Mouse (Mus musculus) lung, adult 18-20 months (tissue): ENCODE measurements around the gene Avil.

Experiments
- DNase-seq, 2 experiments: peaks; one replicate each; pipeline ENCODE4 v3.0.0; 2022; ENCODE audit warnings: mixed read lengths in 2 of 2

The Avil gene

DNA sequence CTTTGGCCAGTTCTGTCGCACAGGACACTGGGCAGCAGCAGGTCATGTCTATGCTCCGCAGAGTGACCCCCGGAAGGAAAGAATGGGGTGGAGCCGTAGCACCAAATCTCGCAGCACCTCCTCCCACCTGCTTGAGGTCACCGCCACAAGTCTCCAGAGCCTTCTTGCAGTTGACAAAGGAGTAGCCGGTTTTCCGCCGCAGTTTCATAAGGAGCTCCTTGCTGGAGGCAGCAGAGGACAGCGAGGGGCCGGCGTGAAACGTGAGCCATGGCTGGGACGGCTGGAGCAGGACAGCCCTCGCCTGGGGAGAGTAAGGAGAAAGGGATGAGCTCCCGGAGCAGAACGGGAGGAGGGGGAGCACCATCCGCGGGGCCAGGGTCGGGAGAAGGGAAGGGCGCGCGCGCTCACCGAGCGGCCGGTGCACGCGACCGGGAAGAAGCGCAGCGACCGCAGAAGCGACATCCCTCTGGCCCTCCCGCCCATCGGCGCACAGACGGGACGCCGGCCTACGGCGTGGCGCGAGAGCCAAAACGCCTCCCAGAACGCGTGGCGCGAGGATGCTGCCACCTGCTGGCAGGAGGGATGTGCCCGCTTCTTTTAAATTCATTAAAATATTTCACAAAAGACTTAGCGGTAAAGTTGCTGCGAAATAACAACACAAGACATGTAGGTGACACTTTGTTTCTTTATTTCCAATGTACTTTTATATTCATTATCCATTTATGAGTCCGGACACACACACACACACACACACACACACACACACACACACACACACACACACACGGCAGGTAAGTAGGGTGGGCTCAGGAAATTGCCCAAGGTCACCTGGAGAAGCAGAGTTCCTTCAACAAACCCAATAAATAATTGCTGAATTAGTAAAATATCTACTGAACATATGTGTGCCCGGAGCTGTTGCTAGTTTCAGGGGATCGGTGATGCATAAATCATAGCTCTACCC is 30.1 kb downstream of the Avil start, which contains the start of gene Tsfm:
Gene Tsfm, minus strand, starts transcription at position 505 of the 961 bp plus-strand sequence.
- peak; percentile 88 to 91 for DNase-seq

DNA sequence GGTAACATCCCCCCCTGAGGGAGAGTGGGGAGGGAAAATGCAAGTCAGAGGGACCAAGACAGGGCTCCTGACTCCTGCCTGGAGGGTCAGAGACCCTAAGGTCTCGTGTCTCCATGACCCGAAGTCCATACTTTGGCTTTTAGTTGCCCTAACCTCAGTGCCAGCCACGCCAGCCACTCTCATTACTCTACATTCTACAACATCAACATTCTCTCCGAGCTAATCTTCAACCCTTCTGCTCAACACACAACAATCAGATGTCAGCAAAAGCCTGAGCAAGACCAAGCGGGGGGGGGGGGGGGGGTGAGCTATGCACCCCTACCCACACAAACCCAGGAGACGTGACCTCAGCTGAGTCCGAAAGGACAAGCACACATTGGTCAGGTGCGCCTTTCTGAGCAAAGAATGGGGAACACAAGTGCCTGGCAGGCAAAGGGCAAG is 32.8 kb downstream of the Avil start:
- DNase-seq: no peak

DNA sequence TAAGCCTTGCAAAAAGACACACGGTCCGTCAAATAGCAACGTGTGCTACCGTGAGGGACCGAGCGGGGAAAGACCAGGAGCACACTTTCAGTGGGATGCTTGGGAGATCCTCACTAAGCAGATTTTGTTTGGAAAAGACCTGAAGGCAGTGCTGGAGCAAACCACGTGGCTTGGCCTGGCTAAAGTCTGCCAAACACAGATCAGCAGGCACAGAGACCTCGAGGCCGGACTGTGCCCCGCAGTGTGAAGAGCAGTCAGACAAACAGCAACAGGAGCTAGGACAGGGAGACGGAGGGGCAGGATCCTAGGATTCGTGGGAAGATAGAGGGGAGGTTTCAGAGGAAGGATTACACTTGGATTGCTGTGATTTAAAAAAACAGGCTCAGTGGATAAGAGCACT is 35.8 kb downstream of the Avil start:
- no peak for DNase-seq

DNA sequence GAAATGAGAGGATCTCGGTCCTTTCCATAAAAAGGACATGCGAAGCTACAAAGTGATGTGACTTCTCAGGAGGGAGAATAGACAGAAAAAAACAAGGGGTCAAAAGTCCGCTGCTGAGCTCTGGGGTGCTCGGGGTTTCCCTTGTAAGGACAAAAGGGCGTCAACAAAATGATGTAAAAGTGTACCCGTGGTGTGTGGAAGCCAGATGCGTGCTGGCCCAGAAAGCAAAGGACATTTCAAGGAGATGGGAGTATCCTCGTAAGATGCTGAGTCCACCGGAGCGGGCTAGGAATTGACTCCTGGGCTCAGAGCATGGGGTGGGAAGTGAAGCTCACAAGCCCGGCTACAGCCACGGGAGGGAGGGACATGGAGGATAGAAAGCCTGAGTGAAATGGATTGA is 37.1 kb downstream of the Avil start:
- no peak for DNase-seq

DNA sequence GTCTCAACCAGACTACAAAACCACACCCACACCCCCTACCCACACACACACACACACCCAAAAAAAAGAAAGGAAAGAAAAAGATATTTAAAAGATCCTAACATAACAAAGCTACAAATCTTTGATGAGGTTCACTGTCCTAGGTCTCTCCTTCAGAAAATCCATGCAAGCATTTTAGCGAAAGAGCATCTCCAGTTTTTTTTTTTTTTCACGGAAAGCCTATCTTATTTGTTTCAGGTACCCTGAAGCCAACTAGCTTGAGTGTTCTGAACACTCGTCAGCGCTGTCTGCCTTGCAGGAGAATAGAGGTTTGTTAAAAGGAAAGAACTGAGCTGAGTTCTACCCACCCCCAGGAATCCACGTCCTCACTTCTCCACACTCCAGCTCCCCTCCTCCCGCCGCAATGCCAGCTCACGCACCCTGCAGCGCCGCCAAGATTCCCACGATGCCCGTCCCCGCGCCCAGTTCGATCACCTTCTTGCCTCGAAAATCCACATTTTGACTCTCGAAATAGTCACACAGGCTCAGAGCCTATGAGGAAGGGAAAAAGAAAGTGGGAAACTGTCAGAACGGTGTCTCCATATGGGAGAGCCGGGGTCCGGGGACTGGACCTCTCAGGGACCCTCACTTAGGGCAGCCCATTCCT is 40.2 kb downstream of the Avil start:
- DNase-seq: no peak

DNA sequence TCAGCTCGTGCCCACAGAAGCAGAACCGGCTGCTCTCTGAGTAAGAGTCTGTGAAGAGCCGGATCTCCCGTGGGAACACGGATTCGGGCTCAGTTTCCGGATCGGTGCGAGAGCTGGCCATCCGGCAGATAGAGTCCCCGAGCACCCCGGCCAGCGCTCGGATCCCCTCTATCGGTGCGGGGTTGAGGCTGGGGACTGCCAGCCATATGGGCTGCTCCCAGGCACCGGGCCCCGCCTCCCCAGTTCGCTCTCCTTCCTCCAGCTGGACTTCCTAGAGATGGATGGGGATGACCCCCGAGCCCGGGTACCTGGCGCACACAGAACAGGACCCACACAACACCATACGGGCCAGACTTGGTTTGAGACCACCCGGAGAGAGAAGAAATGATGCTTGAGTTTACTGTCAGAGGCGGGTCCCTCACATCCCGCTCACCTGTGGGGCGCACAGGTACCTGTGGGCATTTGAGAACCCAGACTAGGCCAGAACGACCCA is 40.8 kb downstream of the Avil start, which contains the start of the genes Mettl1 and Eef1akmt3:
Gene Mettl1, plus strand, starts transcription at position 141 of the 493 bp plus-strand sequence.
Gene Eef1akmt3, minus strand, starts transcription at position 240 of the 493 bp plus-strand sequence.
- DNase-seq: peak in 1 of 2 experiments; percentile 41

DNA sequence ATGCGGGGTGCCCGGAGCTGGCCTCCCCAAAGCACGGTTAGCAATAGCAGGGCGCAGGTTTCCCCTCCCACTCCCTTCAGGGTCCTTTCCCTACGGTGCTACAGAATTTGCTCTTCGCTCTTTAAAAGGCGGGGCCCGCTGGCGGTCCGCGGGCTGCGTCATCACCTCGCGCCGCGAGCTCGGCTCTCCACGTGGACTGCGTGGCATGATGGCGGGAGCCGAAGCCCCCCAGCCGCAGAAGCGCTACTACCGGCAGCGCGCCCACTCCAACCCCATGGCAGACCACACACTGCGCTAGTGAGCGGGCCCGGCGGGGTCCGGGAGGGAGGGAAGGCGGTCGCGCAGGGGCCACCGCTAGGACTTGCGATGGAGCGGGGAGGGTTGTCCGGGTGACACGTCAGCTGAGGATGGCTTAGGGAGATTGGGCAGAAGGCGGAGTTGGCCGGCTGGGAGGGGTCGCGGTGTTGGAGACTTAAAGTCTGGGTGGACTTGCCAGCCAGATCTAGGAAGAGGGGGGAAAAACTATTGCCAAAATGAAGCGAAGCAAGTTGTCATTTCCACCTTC is 41.3 kb downstream of the Avil start:
- DNase-seq: peak; percentile 82

DNA sequence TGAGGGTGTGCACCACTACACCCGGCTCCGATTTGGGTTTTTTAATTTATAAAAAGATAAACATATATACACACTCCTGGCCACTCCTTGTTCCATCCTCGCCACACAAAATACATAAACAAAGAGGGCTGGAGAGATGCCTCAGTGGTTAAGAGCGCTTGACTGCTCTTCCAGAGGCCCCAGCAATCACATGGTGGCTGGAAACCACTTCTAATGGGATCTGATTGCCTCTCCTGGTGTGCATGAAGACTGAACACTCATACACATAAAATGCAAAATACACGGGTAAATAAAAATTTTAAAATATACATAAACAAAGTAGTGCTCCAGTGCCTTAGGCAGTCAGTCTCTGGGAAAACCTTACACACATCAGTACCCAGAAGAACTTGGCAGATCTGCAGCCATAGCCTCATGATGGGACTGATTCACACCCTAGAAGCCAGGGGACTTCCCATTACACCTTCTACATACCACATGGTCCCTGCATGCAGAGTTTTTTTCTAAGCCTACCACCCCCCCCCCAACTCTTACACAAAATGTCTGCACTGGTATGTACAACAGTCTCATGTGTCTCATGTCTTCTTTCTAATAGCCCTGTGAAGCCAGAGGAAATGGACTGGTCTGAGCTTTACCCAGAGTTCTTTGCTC is 42.1 kb downstream of the Avil start:
- DNase-seq: no peak

DNA sequence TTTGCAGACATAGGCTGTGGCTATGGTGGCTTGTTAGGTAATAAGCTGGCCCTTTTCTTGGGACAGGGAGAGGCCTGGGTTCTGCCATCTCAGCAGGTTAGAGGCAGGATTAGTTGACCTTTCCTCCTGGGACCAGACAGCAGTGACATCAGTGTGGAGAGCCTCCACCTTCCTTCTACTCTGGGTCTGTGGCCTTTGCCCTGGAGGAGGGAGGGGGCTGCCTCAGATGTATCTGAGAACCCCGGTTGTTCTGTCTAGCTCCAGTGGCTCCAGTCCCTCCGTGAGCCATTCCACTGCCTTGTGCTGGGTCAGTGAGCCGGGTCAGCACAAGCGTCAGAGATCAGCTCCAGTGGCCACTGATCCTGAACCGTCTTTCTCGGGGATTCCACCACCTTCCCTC is 42.7 kb downstream of the Avil start:
- no peak for DNase-seq

DNA sequence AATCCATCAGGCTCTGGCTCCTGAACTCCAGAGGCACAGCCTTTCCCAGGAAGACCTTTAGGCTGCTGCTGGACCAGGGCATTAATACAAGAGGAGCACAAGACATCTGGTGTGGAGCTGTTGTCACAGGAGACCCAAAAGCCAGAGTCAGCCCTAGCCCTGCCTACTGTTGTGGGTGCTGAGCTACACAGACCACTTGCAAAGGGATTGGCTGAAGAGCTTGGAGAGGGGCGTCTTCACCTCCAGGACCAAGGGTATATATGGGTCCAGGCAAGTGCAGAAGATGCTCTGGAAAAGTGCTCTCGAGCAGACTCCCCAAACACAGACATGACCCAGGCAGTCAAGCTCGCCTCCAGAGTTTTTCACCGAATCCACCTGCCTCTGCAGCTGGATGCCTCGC is 47.4 kb downstream of the Avil start, which contains the start of gene Cyp27b1:
Gene Cyp27b1, plus strand, starts transcription at position 297 of the 400 bp plus-strand sequence.
- DNase-seq: no peak

DNA sequence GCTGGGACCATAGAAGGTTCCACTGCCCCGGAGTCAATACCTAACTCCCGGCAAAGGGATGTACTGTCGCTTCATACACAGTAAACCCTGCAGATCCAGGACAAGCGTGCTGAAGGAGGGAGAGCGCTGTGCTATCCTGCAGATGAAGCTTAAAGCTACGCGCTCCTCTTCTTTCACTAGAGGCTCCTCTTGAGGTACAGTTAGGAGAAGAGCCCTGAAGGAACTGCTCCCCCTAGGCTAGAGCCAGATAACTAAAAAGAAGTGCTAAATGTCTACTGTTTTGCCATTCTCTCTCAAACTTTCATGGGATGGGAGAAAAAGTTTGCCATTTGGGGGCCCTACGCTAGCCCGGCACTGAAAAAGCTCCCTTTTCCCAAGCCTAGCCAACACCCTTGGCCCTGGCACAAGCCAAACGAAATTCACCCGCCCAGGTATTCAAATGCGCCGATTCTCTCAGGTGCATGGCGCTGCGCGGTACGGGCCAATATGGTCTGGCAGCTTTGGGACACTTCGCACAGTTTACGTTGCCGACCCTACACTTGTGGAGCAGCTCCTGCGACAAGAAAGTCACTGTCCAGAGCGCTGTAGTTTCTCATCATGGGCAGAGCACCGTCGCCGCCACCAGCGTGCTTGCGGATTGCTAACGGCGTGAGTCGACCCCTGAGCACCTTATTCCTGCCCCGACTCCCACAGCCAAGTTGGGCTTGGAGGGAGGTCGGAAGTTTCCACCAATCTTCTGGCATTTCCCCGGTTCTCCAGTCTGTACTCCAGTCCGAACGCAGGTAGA is 48.3 kb downstream of the Avil start:
- no peak for DNase-seq

DNA sequence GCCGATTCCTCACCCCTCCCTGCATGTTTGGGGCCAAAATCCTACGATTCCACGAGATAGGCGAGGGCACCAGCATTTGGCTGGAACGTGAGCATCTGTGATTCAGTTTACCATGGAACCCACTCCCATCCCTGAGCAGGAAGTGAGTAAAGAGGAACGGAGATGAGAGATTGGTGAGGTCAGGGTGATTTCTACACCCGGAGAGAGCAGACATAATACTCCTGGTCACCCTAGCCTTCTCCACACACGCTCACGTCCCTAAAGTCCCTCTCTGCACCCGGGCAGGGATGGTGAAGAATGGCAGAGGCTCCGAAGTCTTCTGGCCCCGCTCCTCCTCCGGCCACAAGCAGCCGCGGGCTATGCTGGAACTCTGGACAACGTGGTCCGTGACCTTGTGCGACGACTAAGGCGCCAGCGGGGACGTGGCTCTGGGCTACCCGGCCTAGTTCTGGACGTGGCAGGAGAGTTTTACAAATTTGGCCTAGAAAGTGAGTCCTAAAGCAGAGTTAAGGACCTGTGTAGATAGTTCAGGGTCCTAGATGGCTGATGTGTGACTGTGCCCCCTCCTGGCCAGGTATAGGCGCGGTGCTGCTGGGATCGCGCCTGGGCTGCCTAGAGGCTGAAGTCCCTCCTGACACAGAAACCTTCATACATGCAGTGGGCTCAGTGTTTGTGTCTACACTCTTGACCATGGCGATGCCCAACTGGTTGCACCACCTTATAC is 49.0 kb downstream of the Avil start:
- no peak for DNase-seq

DNA sequence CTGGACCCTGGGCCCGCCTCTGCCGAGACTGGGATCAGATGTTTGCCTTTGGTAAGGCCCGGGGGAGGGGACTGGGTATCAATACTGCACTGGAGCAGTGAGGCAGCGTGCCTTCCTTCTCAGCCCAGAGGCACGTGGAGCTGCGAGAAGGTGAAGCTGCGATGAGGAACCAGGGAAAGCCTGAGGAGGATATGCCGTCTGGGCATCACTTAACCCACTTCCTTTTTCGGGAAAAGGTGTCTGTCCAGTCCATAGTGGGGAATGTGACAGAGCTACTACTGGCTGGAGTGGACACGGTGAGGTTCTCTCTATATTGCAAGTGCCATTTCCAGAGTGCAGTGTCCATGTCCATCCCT is 49.6 kb downstream of the Avil start:
- no peak for DNase-seq

DNA sequence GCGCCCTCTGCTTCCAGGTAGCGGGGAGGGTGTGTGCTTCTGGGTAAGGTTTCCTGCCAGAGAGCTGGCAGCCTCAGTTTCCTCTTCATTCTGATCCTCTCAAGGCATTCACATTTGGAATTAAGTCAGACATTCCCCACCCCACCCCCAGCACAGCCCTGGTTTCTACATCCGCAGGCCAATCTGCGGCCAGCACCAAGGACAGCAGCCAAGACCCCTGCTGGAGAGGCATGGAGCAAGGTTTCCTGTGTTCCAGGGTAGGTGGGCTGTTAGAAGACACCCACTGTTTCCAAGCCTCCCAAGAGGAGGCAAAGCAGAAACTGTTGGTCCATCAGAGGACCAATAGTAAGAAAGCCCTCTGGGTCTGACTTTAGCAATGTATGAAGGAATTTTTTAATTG is 54.1 kb downstream of the Avil start:
- DNase-seq: no peak

DNA sequence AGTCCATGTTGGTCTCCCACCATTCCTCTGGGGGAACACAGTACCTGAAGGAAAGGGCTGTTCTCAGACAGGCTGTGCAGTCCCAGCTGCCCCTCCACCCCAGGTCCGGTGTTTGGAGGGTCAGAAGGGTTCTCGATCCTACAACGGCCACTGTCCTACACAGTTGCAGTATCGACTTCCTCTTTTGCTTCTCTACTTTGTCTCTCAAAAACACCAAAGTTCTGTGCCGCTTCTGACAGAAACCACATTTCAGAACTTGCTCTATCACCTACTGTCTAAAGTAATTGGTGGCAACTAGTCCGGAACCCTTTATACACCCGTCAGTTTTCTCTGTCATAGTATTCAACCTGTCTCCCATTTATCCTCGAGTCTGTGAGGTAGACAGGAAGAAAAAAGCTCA is 54.9 kb downstream of the Avil start:
- DNase-seq: no peak

DNA sequence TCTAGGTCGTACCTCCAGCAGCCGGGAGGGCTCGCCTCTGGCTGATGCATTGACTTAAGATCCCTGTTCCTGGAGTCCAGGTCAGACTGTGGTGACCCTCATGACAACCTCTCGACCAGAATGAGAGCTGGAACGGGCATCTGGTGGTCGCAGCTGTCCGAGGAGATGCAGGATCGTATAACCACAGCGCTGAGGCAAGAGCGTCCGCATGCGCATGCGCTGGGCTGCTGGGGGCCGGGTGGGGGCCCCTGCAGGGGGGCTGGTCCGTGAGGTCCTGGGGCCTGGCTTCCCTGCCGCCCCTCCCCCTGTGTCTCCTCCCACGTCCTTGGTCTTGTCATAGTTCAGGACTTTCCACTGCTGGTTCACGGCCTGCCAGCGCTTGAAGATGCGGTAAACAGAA is 56.0 kb downstream of the Avil start:
- DNase-seq: no peak

DNA sequence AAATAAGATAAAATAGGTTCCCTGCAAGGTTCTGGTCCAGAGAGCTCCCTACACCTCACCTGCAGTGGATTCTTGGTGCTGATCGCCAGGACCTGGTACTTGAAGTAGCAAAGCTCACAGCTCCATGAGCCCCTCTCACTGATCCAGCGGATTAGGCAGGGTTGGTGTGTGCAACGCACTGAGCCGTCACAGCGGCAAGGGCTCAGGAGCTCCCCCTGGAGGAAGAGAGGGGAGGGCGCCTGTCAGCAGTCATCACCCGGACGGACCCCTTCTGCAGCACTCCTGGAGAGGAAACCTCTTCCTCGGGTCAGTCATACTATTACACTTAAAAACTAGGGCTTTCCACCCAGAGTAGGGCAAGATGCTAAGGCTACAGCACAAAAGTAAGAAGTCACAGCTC is 57.7 kb downstream of the Avil start:
- DNase-seq: peak; percentile 63 to 78

DNA sequence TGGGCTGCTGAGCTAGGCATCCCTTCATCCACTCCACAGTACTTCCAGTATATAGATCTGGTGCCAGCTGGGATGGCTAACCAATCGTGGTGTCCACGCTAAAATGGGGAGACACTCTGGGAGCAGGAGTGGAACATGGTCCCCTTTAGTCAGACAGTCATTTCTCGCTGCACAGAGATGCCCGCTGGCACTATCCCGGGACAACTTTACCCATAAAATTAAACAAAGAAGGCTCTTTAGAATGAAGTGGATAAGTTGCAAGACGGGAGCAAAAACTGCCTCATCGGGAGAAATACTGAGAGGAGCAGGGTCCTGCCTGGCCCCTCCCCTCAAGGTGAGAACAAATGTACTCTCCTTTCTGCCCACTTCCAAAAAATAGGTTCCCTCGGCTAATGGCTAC is 58.2 kb downstream of the Avil start:
- no peak for DNase-seq

DNA sequence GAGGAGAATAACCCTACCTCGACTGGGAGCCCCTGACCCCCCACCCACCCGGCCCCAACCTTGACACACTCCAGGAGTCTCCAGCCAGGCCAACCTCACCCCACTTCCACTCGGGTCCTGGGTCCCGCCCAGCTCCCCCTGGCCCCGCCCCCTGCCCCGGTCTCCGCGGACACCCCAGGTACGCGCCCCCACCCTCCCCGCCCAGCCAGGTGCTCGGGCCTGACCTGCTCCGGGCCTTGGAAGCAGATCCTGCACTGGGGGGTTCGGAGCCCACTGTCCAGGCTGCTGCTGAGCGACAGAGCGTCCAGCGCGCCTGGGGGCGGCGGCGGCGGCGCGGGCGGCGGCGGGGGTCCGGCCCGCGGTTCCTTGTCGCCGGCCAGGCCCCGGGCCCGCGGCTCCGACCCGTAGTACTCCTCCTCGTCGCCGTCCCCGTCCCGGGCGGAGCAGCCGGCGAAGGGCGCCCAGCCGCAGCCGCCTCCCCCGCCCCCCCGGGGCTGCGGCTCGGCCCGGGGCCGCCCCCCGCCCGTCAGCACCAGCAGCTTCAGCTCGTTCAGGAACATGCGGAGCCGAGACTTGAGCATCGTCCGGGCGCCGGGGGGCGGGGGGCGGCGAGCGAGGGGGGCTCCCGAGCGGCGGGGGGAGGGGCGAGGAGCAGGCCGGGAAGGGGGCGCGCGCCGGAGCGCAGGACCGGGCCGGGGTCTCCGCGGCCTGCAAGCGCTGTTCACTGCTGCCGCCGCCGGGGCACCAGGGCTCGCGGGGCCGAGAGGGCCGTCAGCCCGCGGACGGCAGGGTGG is 58.9 kb downstream of the Avil start:
- DNase-seq: no peak
